Mouse (Mus musculus): Measurements from ENCODE around the gene Ndn. TPM values are rescaled to one million over a fixed set of nuclear protein-coding genes. Genes with fewer than 3 reads are reported as not detected.

Gene Ndn
- 110 and 122 TPM in 2 replicates for polyA plus RNA-seq (2012; rRNA removed)

DNA sequence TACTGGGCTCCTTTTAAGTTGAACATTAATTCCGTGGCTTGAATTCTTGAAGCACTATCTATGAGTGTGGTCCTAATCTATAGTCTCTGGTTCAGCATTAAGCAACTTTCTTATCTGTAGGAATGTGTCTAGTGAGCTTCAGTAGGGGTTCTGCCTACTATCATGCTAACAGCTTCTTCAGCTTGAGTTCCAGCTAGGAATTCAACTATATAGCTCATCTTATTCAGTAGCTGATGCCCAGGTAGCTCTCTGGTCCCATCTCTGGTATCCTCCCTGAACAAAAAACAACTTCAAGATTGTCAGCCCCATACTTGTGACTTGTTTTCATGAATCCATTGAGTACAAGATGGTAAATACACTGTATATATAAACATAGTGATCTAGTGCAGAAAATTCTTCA lies at the start of gene Ndn:
Ndn (plus strand) TSS at position 301 of the 400 bp plus-strand sequence.
- DNase-seq (ENCODE audit: extremely low spot score in 1 of 2, low spot score in 1 of 2), result no peak

- no peak for DNase-seq (ENCODE audit: extremely low spot score in 1 of 2, low spot score in 1 of 2)
These were observed 43.9 kb upstream of the Ndn start for GRCm38 (mm10) chr7:62302451-62302850.

- DNase-seq (ENCODE audit: extremely low spot score in 1 of 2, low spot score in 1 of 2), result peak in 1 of 2 experiments; percentile 2
These were observed 39.3 kb upstream of the Ndn start for GRCm38 (mm10) chr7:62306896-62307614.

- no peak for DNase-seq (ENCODE audit: extremely low spot score in 1 of 2, low spot score in 1 of 2)
These were observed 29.6 kb upstream of the Ndn start for GRCm38 (mm10) chr7:62316793-62317192.

- DNase-seq (ENCODE audit: extremely low spot score in 1 of 2, low spot score in 1 of 2), result no peak
These were observed 958 bp upstream of the Ndn start for GRCm38 (mm10) chr7:62345411-62345810.

GRCm38 (mm10) chr7:62348106-62348803 lies 1.9 kb downstream of the Ndn start:
- peak; percentile 32 to 82 for DNase-seq (ENCODE audit: extremely low spot score in 1 of 2, low spot score in 1 of 2)

GRCm38 (mm10) chr7:62348804-62349190 lies 2.4 kb downstream of the Ndn start:
- DNase-seq (ENCODE audit: extremely low spot score in 1 of 2, low spot score in 1 of 2), result no peak

- peak in 1 of 2 experiments; percentile 6 for DNase-seq (ENCODE audit: extremely low spot score in 1 of 2, low spot score in 1 of 2)
These were observed 4.9 kb downstream of the Ndn start for GRCm38 (mm10) chr7:62351266-62351665.

GRCm38 (mm10) chr7:62365039-62365636 lies 18.8 kb downstream of the Ndn start:
- DNase-seq (ENCODE audit: extremely low spot score in 1 of 2, low spot score in 1 of 2), result no peak

GRCm38 (mm10) chr7:62366730-62367129 lies 20.4 kb downstream of the Ndn start:
- DNase-seq (ENCODE audit: extremely low spot score in 1 of 2, low spot score in 1 of 2), result no peak

GRCm38 (mm10) chr7:62375658-62376057 lies 29.3 kb downstream of the Ndn start:
- DNase-seq (ENCODE audit: extremely low spot score in 1 of 2, low spot score in 1 of 2), result peak in 1 of 2 experiments; percentile 40

- peak in 1 of 2 experiments; percentile 15 for DNase-seq (ENCODE audit: extremely low spot score in 1 of 2, low spot score in 1 of 2)
These were observed 30.3 kb downstream of the Ndn start, which contains the start of gene Magel2 for GRCm38 (mm10) chr7:62376510-62377304. TSS of gene Magel2 (plus strand) at chr7:62377010.

DNA sequence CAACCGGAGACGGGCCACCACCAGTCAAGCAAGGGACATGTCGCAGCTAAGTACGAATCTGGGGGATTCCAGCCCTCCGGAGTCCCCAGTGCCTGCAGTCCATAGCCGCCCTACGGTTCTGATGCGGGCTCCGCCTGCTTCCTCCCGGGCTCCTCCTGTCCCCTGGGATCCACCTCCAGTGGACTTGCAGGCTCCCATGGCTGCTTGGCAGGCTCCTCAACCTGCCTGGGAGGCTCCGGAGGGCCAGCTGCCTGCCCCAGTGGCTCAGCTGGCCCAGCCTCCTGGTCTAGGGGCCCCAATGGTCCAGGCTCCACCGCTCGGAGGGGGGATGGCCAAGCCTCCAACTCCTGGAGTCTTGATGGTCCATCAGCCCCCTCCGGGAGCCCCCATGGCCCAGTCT lies 30.9 kb downstream of the Ndn start:
- no peak for DNase-seq (ENCODE audit: extremely low spot score in 1 of 2, low spot score in 1 of 2)

GRCm38 (mm10) chr7:62378529-62378928 lies 32.2 kb downstream of the Ndn start:
- DNase-seq (ENCODE audit: extremely low spot score in 1 of 2, low spot score in 1 of 2), result no peak

- DNase-seq (ENCODE audit: extremely low spot score in 1 of 2, low spot score in 1 of 2), result peak in 1 of 2 experiments; percentile 64
These were observed 36.0 kb downstream of the Ndn start for GRCm38 (mm10) chr7:62382391-62382790.

- DNase-seq (ENCODE audit: extremely low spot score in 1 of 2, low spot score in 1 of 2), result no peak
These were observed 41.9 kb downstream of the Ndn start for GRCm38 (mm10) chr7:62388291-62388690.

- no peak for DNase-seq (ENCODE audit: extremely low spot score in 1 of 2, low spot score in 1 of 2)
These were observed 45.8 kb downstream of the Ndn start for GRCm38 (mm10) chr7:62392202-62392601.

All from frontal cortex, adult 2 months (tissue).